Mouse (Mus musculus) cerebellum, adult 2 months (tissue): ENCODE data around the gene Zfp367. TPM values are rescaled to one million over a fixed set of nuclear protein-coding genes. Genes with fewer than 3 reads are reported as not detected.
A peak's percentile ranks its signal among the peaks of the same experiment; 100 is the strongest.

Experiments used
- DNase-seq, 2 experiments: peaks; one replicate each; pipeline ENCODE4 v3.0.0; 2021
- H3K27ac ChIP-seq: fragments of 200-500 bp; 2 replicates; pipeline ENCODE4 v1.5.1; 2012; ENCODE audit warnings: low read length, control low read depth, inconsistent platforms; ENCODE audit not compliant: insufficient read depth
- H3K27me3 ChIP-seq: fragments of 200-500 bp; 2 replicates; pipeline ENCODE4 v1.6.1; 2012; ENCODE audit warnings: inconsistent platforms, mild to moderate bottlenecking, low read length, moderate library complexity; ENCODE audit not compliant: control insufficient read depth, insufficient read depth
- H3K4me1 ChIP-seq: fragments of 200-500 bp; 2 replicates; pipeline ENCODE4 v1.6.1; 2011; ENCODE audit warnings: low read length; ENCODE audit not compliant: control insufficient read depth, insufficient read depth
- H3K4me3 ChIP-seq: fragments of 200-500 bp; replicated peaks from 2 replicates; pipeline ENCODE3; 2011; ENCODE audit warnings: mild to moderate bottlenecking, low read depth, low read length, control low read depth; ENCODE audit not compliant: insufficient read depth
- CTCF ChIP-seq: fragments of 200-500 bp; IDR thresholded peaks from 2 replicates; pipeline ENCODE4 v1.5.1; 2011; ENCODE audit warnings: low read depth, mild to moderate bottlenecking, control low read depth, low read length, moderate library complexity, borderline replicate concordance; ENCODE audit not compliant: insufficient read depth
- POLR2A ChIP-seq: fragments of 200-500 bp; IDR thresholded peaks from 2 replicates; pipeline ENCODE4 v1.6.1; 2011; ENCODE audit warnings: low read length, control low read depth, borderline replicate concordance; ENCODE audit not compliant: insufficient read depth
- WGBS: fragments of 180-500 bp; shearing (Covaris S2); methylation state at CpG from one replicate; pipeline ENCODE4 v1.1.7; 2018; 5-methylcytosine and 5-hydroxymethylcytosine counted together
- polyA plus RNA-seq: library from polyadenylated mRNA; depleted of rRNA; stranded (reverse); fragments of >200 nt; gene quantifications from 2 replicates; pipeline ENCODE4 v1.2.3, GENCODE M21; 2012

The Zfp367 gene
- polyA plus RNA-seq, 1 experiment: 29.9 TPM

- TF ChIP-seq POLR2A (no peak), CTCF (no peak)
- Histone ChIP-seq H3K4me3 (no peak overlapping the region), H3K4me1 (no peaks in the 10 kb centered on the region), H3K27ac (no peak overlapping the region), H3K27me3 (no peaks in the 10 kb centered on the region)
- 77% methylated on average over 10 of the region's 10 CpGs for WGBS
- no peak for DNase-seq
Observed at GRCm38 (mm10) chr13:64184361-64184760, 31.4 kb upstream of the Zfp367 start.

- WGBS: 33% methylated on average over 4 of the region's 4 CpGs
- H3K27me3 ChIP-seq: no peaks in the 10 kb centered on the region
Observed at GRCm38 (mm10) chr13:64183583-64183982, 30.6 kb upstream of the Zfp367 start.

GRCm38 (mm10) chr13:64182091-64182490 lies 29.1 kb upstream of the Zfp367 start:
- WGBS: 70% methylated on average over 2 of the region's 2 CpGs
- H3K27ac ChIP-seq: no peak overlapping the region
- no peak for DNase-seq
- H3K4me3 ChIP-seq: no peak overlapping the region
- no peaks in the 10 kb centered on the region for H3K27me3 ChIP-seq
- no peak for TF ChIP-seq CTCF
- TF ChIP-seq POLR2A: no peak
- no peaks in the 10 kb centered on the region for H3K4me1 ChIP-seq

More at GRCm38 (mm10) chr13:64183583-64183982, 30.6 kb upstream of the Zfp367 start:
- Histone ChIP-seq H3K4me1 (no peaks in the 10 kb centered on the region), H3K27ac (no peak overlapping the region), H3K4me3 (no peak overlapping the region)
- DNase-seq: peak in 1 of 2 experiments; percentile 29
- TF ChIP-seq CTCF (no peak), POLR2A (no peak)

- Histone ChIP-seq H3K27ac (no peak overlapping the region), H3K4me3 (no peak overlapping the region), H3K27me3 (no peaks in the 10 kb centered on the region), H3K4me1 (no peaks in the 10 kb centered on the region)
- WGBS: 80% methylated on average over 3 of the region's 3 CpGs
- TF ChIP-seq CTCF (peak; percentile 37; the same call in 1 of the 2 replicates), POLR2A (no peak)
- DNase-seq: peak; percentile 32 to 51
Observed at GRCm38 (mm10) chr13:64180888-64181287, 27.9 kb upstream of the Zfp367 start.

- WGBS: 85% methylated on average over 4 of the region's 4 CpGs
- Histone ChIP-seq H3K4me1 (no peaks in the 10 kb centered on the region), H3K27ac (no peak overlapping the region), H3K27me3 (no peaks in the 10 kb centered on the region), H3K4me3 (no peak overlapping the region)
- no peak for DNase-seq
- no peak for TF ChIP-seq CTCF
- no peak for TF ChIP-seq POLR2A
Observed at GRCm38 (mm10) chr13:64180300-64180699, 27.3 kb upstream of the Zfp367 start.

DNA sequence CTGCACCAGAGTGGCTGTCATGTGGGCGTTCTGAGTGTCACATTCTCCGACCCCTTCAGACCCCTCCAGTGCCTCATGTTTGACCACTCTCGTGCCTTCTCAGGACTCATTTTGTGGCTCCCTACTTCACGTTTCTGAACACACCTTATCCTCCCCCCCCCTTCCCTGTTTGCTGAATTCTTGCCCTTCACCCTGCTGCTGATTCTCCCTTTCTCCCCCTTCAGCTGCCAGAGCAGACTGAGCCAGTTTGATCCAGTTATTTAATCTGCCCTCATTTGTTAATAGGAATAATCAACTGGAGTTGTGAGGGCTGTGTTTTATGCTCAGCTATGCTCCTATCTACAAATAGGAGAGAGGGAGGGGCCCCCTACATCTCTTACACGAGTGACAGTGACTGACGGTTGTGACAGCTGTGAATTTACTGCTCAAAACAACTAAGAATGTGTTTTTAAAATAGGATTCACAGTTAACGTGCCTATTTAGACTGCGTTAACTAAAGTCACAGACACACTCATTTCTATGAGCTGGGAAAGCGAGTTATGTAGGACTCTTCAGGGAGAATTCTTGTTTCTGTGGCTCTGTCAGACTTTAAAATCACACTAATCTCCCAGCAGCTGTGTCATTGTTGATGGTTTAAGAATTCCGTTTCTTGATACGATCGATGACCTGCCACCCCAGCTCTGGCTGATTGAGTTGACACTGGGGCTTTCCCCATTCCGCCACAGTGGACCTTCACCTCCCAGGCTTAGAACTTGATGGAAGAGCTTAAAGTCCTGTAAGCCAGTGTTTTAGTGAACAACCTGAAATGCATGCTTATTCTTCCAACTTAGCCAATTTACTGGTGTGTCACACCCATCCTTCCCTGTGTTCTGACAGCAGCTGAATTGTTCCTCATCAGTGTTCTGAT lies 26.0 kb upstream of the Zfp367 start:
- no peak overlapping the region for H3K27ac ChIP-seq
- no peak for TF ChIP-seq POLR2A
- TF ChIP-seq CTCF: no peak
- no peak for DNase-seq
- 78% methylated on average over 13 of the region's 13 CpGs for WGBS
- H3K27me3 ChIP-seq: no peaks in the 10 kb centered on the region
- no peaks in the 10 kb centered on the region for H3K4me1 ChIP-seq
- no peak overlapping the region for H3K4me3 ChIP-seq

DNA sequence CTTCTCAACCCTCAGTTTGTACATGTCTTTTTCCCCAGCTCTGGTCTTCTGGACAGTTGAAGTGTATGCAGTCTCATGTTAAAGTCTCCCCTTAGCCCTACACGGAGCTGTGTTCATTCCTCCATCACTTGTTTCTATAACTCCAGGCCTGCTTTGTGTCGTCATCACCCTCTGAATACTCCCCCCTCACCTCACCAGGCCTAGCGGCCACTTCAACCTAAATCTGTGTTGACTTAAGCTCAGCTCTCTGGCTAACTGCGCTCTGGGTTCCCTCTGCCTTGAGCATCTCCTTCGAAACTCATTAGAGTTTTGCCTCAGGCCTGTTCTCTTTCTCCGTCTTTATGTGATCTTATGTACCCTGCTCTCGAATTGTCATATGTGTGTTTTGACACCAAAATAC lies 25.0 kb upstream of the Zfp367 start:
- H3K27me3 ChIP-seq: no peaks in the 10 kb centered on the region
- WGBS: 81% methylated on average over 7 of the region's 7 CpGs
- H3K4me3 ChIP-seq: no peak overlapping the region
- H3K4me1 ChIP-seq: no peaks in the 10 kb centered on the region
- no peak for DNase-seq
- H3K27ac ChIP-seq: no peak overlapping the region
- TF ChIP-seq POLR2A: no peak
- no peak for TF ChIP-seq CTCF

DNA sequence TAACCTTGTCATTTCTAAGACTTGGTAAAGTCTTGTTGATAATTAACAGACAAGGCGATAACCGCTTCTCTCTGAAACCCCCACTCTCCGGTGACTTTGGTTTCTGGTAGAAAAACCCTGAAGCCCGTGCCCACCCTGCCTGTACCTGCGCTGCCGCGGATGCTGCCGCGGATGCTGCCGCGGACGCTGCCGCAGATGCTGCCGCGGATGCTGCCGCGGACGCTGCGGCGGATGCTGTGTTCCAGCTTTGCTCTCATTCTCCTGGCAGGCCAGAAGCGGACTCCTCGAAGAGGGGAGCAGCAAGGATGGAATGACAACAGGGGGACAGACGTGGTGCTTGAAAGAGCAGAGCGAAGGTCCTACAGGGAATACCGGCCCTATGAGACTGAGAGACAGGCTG lies 16.7 kb upstream of the Zfp367 start:
- 99% methylated on average over 25 of the region's 25 CpGs for WGBS
- no peaks in the 10 kb centered on the region for H3K4me1 ChIP-seq
- TF ChIP-seq CTCF (no peak), POLR2A (no peak)
- H3K27ac ChIP-seq: no peak overlapping the region
- DNase-seq: no peak
- no peak overlapping the region for H3K4me3 ChIP-seq
- no peaks in the 10 kb centered on the region for H3K27me3 ChIP-seq
